Mouse (Mus musculus) lung, embryonic 14.5 days (tissue): ENCODE measurements around the gene Lama5. TPM values are rescaled to one million over a fixed set of nuclear protein-coding genes. Genes with fewer than 3 reads are reported as not detected.
"Not testable (repeated sequence)": the region's sequence is repeated elsewhere in the genome, so short reads cannot be mapped to it uniquely, and the experiment has no call there.

Experiments used
- ATAC-seq: fragments of 200-750 bp; cut with Nextera tagmentation; 2 replicates; pipeline ENCODE4 v1.8.0; 2017; ENCODE audit warnings: mild to moderate bottlenecking, moderate TSS enrichment, moderate library complexity; ENCODE audit not compliant: insufficient read depth
- DNase-seq: peaks from one replicate; pipeline ENCODE4 v3.0.0-alpha.2; 2015
- H3K27ac ChIP-seq: fragments of 300-500 bp; sonication (generic); 2 replicates; pipeline ENCODE4 v1.5.1; 2014; ENCODE audit warnings: low read depth, mild to moderate bottlenecking, moderate library complexity
- H3K27me3 ChIP-seq: fragments of 300-500 bp; sonication (generic); 2 replicates; pipeline ENCODE4 v1.6.1; 2014; ENCODE audit warnings: low read length, control low read depth; ENCODE audit not compliant: insufficient read depth
- H3K36me3 ChIP-seq: fragments of 300-500 bp; sonication (generic); 2 replicates; pipeline ENCODE4 v1.6.1; 2014; ENCODE audit warnings: control low read depth; ENCODE audit not compliant: insufficient read depth
- H3K4me1 ChIP-seq: fragments of 300-500 bp; sonication (generic); 2 replicates; pipeline ENCODE4 v1.6.1; 2014; ENCODE audit warnings: antibody characterized with exemption, control low read depth; ENCODE audit not compliant: insufficient read depth
- H3K4me2 ChIP-seq: fragments of 300-500 bp; sonication (generic); 2 replicates; pipeline ENCODE4 v1.6.1; 2014; ENCODE audit warnings: mild to moderate bottlenecking
- H3K4me3 ChIP-seq: fragments of 300-500 bp; sonication (generic); 2 replicates; pipeline ENCODE4 v1.5.1; 2014; ENCODE audit warnings: low read depth, low read length
- H3K9ac ChIP-seq: fragments of 300-500 bp; sonication (generic); 2 replicates; pipeline ENCODE4 v1.6.1; 2014
- H3K9me3 ChIP-seq: fragments of 300-500 bp; sonication (generic); 2 replicates; pipeline ENCODE4 v1.6.1; 2016; ENCODE audit warnings: low read depth, low read length, control low read depth
- CTCF ChIP-seq: IDR thresholded peaks from 2 replicates; pipeline ENCODE4 v1.5.1; 2016; ENCODE audit warnings: antibody characterized with exemption, low read depth
- WGBS: fragments of 180-500 bp; shearing (Covaris S2); extraction: QIAGEN DNeasy Blood & Tissue Kit; methylation state at CpG from one replicate; pipeline ENCODE4 v1.1.7; 2014; 5-methylcytosine and 5-hydroxymethylcytosine counted together
- polyA plus RNA-seq: library from polyadenylated mRNA; unstranded; fragments of >200 nt; fragmentation: Nextera tagmentation; extraction: Ambion mirVana; gene quantifications from 2 replicates; pipeline ENCODE4 v1.2.1, GENCODE M21; 2014

Lama5 gene
- polyA plus RNA-seq, 1 experiment from 2014 or later = 95.0 TPM

- peaks cover 39% of the 10 kb centered on the region for H3K36me3 ChIP-seq
- no peak for TF ChIP-seq CTCF
- H3K9me3 ChIP-seq = no peaks in the 10 kb centered on the region
- DNase-seq (no peak), ATAC-seq (no peak)
- no peak overlapping the region for H3K9ac ChIP-seq
- H3K4me1 ChIP-seq = peaks cover 2% of the 10 kb centered on the region; the same call in 1 of the 2 replicates
- no peaks in the 10 kb centered on the region for H3K27me3 ChIP-seq
- no peak overlapping the region for H3K4me3 ChIP-seq
- no peak overlapping the region for H3K27ac ChIP-seq
- no peak overlapping the region for H3K4me2 ChIP-seq
- 90% methylated on average over 10 of the region's 10 CpGs for WGBS
Observed at GRCm38 (mm10) chr2:180269329-180269728, 43.7 kb upstream of the Lama5 start.

DNA sequence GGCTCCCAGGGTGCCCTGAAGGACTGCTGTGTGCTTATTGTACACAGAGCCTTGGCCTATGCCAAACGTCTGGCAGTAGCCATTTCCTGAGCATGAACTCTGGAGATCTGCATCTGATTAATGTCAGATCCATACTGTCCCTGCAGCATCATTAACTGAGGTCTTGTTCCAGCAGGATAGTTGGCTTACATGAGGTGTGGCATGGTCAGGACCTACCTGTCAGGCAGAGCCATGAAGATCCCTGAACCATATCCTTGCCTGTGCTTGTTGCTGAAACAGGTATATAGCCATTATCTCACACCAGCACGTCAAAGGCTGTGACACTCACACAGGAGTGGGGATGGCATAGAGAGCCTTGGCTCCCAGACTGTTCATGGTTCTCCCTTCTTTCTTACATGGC is 42.3 kb upstream of the Lama5 start:
- Histone ChIP-seq H3K9ac (no peak overlapping the region), H3K27ac (no peak overlapping the region), H3K4me3 (no peak overlapping the region), H3K9me3 (no peaks in the 10 kb centered on the region), H3K4me1 (no peaks in the 10 kb centered on the region), H3K4me2 (no peak overlapping the region), H3K36me3 (peaks cover 50% of the 10 kb centered on the region), H3K27me3 (no peaks in the 10 kb centered on the region)
- no peak for TF ChIP-seq CTCF
- ATAC-seq (no peak), DNase-seq (no peak)
- 56% methylated on average over 2 of the region's 2 CpGs for WGBS

DNA sequence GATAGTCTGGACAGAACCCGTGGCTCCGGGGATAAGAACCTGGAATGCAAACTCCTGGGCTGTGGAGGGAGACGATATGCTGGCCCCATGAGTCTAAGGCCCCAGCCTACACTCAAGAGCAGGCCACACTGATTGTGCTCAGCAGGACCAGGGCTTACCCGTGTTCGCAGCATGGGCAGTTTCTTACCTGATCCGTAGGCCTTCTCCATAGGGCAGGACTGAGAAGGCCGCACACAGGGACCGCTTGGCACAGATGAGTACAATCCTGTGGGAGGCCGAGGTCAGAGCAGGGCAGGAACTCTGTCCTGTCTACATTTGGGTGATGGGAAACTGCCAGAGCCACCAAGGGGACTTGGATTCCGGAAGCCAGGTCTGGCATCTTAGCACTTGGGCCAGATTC is 37.2 kb upstream of the Lama5 start:
- peaks cover 77% of the 10 kb centered on the region for H3K36me3 ChIP-seq
- no peak for TF ChIP-seq CTCF
- no peak overlapping the region for H3K9ac ChIP-seq
- no peaks in the 10 kb centered on the region for H3K9me3 ChIP-seq
- H3K27ac ChIP-seq = no peak overlapping the region
- ATAC-seq = no peak
- WGBS = 82% methylated on average over 10 of the region's 10 CpGs
- H3K4me2 ChIP-seq = no peak overlapping the region
- H3K4me1 ChIP-seq = peaks cover 3% of the 10 kb centered on the region; the same call in 1 of the 2 replicates
- no peak overlapping the region for H3K4me3 ChIP-seq
- DNase-seq = no peak
- H3K27me3 ChIP-seq = no peaks in the 10 kb centered on the region

DNA sequence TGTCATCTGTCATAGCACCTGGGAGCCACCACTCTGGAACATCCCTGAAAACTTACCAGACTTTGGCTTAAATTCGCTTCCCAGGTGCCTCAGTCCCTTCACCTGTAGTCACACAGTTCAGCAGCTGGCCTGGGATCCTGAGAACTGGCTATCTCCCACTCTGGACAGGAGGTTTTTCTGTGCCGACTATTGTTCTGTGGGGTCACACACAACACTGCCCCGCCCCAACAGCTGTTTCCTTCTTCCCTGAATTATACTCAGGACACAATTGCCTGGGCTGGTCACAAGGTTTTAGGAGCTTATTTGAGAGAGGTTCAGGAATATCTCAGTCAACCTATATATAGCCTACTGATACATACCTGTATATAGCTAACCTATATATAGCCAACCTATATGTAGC is 36.8 kb upstream of the Lama5 start:
- no peak for ATAC-seq
- no peak for TF ChIP-seq CTCF
- peak; percentile 42 for DNase-seq
- no peak overlapping the region for H3K27ac ChIP-seq
- peaks cover 78% of the 10 kb centered on the region for H3K36me3 ChIP-seq
- peaks cover 4% of the 10 kb centered on the region; the same call in 1 of the 2 replicates for H3K4me1 ChIP-seq
- H3K4me3 ChIP-seq = no peak overlapping the region
- H3K27me3 ChIP-seq = no peaks in the 10 kb centered on the region
- WGBS = 69% methylated on average over 3 of the region's 3 CpGs
- no peaks in the 10 kb centered on the region for H3K9me3 ChIP-seq
- no peak overlapping the region for H3K9ac ChIP-seq
- H3K4me2 ChIP-seq = no peak overlapping the region

GRCm38 (mm10) chr2:180261901-180262300 is 36.2 kb upstream of the Lama5 start:
- no peaks in the 10 kb centered on the region for H3K9me3 ChIP-seq
- 86% methylated on average over 7 of the region's 7 CpGs for WGBS

DNA sequence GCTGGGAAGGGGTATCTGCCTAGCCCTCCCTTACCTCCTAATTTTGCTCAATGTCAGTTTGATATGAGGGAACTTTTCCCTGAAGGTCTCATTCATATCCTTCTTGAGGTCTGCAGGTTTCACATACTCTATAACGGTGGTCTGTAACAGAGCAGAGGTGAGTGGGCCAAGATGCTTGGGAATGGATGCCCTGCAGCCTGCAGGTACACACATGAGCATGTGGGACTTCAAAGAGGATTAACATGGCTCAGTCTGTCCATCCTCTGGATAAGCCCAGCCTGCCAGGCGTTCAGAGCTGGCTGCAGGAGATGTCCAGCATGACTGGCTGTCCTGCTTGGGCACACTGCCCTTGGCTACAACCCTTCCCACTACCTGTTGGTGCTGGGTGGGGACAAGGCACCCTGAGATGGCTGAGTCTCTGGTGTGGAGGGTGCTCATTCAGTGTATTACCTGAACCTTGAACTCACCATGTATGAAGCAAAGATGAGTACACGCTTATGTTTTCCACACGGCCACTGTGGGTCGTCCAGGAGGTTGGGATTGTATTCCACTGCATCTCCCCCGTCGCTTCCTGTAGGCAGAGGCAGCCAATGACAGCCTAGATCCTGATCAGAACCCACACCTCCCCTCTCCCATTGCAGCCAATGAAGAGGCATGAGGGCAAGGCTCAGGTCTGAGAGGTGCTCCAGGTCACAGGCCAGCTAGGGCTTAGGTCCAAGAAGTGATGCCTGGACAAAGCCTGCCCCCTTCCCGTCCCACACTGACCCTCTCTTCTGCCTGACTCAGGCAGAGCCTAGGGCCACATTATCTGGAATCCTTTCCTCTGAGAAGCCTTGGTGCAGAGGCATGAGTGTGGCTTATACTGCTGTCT is 35.2 kb upstream of the Lama5 start:
- H3K4me2 ChIP-seq = no peak overlapping the region
- H3K27me3 ChIP-seq = no peaks in the 10 kb centered on the region
- peaks cover 67% of the 10 kb centered on the region for H3K36me3 ChIP-seq
- WGBS = 48% methylated on average over 8 of the region's 8 CpGs
- H3K4me1 ChIP-seq = peaks cover 6% of the 10 kb centered on the region; the same call in 1 of the 2 replicates
- no peak for DNase-seq
- no peaks in the 10 kb centered on the region for H3K9me3 ChIP-seq
- no peak for TF ChIP-seq CTCF
- no peak overlapping the region for H3K9ac ChIP-seq
- no peak overlapping the region for H3K4me3 ChIP-seq
- ATAC-seq = no peak
- no peak overlapping the region for H3K27ac ChIP-seq

More at GRCm38 (mm10) chr2:180261901-180262300, 36.2 kb upstream of the Lama5 start:
- no peak for TF ChIP-seq CTCF
- H3K4me3 ChIP-seq = no peak overlapping the region
- no peak overlapping the region for H3K4me2 ChIP-seq
- DNase-seq (no peak), ATAC-seq (no peak)
- H3K27me3 ChIP-seq = no peaks in the 10 kb centered on the region
- H3K27ac ChIP-seq = no peak overlapping the region
- H3K9ac ChIP-seq = no peak overlapping the region
- H3K36me3 ChIP-seq = peaks cover 76% of the 10 kb centered on the region
- peaks cover 4% of the 10 kb centered on the region; the same call in 1 of the 2 replicates for H3K4me1 ChIP-seq

GRCm38 (mm10) chr2:180259826-180260609 is 34.4 kb upstream of the Lama5 start:
- not testable (repeated sequence) for H3K9me3 ChIP-seq, ATAC-seq, DNase-seq, H3K4me2 ChIP-seq, H3K4me1 ChIP-seq, H3K4me3 ChIP-seq, H3K9ac ChIP-seq, H3K27me3 ChIP-seq, H3K27ac ChIP-seq
- 57% methylated on average over 17 of the region's 17 CpGs for WGBS
- peaks cover 67% of the 10 kb centered on the region for H3K36me3 ChIP-seq

DNA sequence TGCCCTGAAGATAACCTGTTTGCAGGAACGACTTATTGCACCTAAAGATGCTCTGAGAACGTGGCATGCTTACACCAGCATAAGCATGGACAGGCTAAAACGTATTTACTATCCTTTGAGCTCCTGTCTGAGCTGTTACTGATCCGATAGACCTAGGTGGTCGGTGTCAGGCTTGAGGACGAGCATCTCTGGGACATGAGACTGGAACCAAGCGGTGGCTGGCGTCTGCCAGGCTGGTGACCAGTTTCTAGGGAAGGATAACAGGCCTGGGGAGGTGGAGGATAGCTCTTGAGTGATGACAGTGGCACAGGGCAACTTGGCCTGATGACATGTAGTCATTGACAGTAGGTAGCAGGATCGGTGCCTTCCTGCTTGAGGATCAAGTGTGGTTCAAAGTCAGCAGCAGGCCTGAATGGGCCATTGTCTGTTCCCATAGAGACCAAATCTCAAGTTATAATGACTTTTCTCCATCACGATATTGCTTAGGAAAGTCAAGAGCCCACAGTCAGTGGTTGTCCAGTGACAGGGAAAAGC is 33.4 kb upstream of the Lama5 start:
- H3K4me2 ChIP-seq, H3K9ac ChIP-seq, ATAC-seq, DNase-seq, H3K27me3 ChIP-seq, H3K4me1 ChIP-seq, H3K27ac ChIP-seq, H3K4me3 ChIP-seq, H3K9me3 ChIP-seq: not testable (repeated sequence)
- WGBS = 77% methylated on average over 10 of the region's 10 CpGs
- H3K36me3 ChIP-seq = peaks cover 59% of the 10 kb centered on the region
